Mouse (Mus musculus) gastrocnemius, adult 2 months (tissue): Measurements from ENCODE around the gene Faap20. TPM values are rescaled to one million over a fixed set of nuclear protein-coding genes. Genes with fewer than 3 reads are reported as not detected.

Experiments
- DNase-seq: peaks from one replicate; pipeline ENCODE4 v3.0.0; 2022
- H3K27ac ChIP-seq: fragments of 200-600 bp; 2 replicates; pipeline ENCODE4 v1.8.1; 2022; ENCODE audit warnings: mild to moderate bottlenecking
- H3K4me3 ChIP-seq: fragments of 200-600 bp; 2 replicates; pipeline ENCODE4 v1.8.1; 2022; ENCODE audit warnings: mild to moderate bottlenecking, moderate library complexity
- CTCF ChIP-seq: fragments of 200-600 bp; IDR thresholded peaks from 2 replicates; pipeline ENCODE4 v1.8.1; 2022; ENCODE audit warnings: antibody characterized with exemption, mild to moderate bottlenecking, moderate library complexity
- intact Hi-C: fragments of 180-260 bp; cut with DNase I; formaldehyde crosslinking; loops from one replicate; pipeline ENCODE4 v1.15.1; 2025
- total RNA-seq, 2 experiments: library from RNA; stranded (reverse); gene quantifications; 2 replicates each; pipeline ENCODE4 v1.2.3; 2021

Faap20 gene
- total RNA-seq, 2 experiments from 2014 or later = 4.6 to 6.1 TPM

DNA sequence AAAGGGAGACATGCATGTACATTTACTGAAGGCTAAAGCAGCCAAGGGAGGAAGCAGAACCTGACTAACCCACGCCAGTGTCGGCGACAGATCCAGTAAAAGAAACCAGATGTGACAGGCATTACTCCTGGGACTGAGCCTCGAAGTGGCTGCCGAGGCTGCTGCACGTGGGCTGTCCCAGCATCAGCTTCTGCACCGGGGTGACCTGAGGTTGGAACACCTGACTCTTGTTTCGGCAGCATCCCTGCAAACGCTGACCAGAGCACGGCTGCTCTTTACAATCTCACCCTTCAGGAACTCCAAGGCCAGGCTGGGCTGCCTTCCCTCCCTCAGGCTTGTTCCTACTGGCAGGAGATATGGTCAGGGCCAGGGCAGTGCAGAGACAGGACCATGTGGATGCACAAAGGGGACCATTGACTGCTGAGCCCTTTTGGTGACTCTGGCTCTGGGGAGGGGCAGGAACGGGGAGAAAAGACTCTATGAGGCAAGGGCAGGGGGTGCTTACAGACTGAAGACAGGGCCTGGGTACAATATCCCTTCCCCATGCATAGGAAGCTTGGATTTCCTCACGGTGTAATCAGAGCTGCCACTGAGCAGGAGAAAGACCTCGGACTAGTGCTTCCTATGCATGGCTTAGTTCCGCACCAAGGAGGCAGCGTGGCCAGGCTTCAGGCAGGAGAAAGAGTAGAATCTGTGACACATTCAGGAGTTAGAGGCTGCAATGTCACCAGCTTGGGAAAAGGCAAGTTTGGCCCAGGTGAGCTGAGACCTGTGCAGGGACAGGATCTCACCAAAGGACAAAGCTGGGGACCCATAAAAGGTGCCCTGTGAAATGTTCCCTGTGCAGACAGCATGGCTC is 35.1 kb downstream of the Faap20 start:
- Histone ChIP-seq H3K4me3 (no peak overlapping the region), H3K27ac (no peak overlapping the region)
- intact Hi-C loops = no loop called here

DNA sequence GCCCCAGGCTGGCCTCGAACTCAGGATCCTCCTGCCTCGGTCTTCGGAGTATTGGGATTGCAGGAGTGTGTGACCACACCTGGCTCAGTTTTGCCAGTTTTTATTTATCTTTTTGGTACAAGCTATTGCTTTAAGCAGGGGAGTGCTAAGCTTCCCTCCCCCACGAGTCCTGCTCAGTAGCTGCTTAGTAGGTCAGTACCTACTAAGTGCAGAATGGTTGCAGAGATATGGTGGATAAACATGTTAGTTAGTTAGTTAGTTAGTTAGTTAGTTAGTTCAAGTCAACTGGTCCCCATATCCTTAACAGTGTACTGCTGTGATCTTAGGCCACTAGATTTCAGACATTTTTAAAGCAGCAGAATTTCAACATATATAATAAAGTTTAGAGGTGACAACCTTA is 36.5 kb downstream of the Faap20 start:
- Histone ChIP-seq H3K27ac (no peak overlapping the region), H3K4me3 (no peak overlapping the region)
- intact Hi-C loops = no loop called here
- DNase-seq = no peak
- TF ChIP-seq CTCF = no peak

More for the DNA sequence above, 35.1 kb downstream of the Faap20 start:
- no peak for TF ChIP-seq CTCF
- DNase-seq = peak; percentile 9

DNA sequence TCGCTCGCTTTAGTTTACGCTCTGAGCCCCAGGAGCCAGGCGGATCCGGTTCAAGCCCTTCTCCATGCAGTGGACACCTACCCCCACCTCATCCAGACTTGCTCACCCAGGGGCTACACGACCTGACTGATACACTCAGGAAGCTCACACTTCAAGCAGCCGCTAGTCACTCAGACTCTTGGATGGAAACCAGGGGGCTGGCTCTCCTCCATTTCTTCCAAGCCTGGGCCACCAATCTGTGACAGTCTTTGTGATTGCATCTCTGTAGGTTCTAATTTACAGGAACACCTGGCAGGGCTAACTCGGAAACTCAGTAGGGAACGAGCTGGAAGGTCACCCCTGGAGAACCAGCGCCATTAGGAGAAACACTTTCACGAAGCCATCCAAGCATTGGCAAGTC is 38.1 kb downstream of the Faap20 start:
- no peak for TF ChIP-seq CTCF
- no peak overlapping the region for H3K27ac ChIP-seq
- intact Hi-C loops = no loop called here
- no peak for DNase-seq
- no peak overlapping the region for H3K4me3 ChIP-seq

DNA sequence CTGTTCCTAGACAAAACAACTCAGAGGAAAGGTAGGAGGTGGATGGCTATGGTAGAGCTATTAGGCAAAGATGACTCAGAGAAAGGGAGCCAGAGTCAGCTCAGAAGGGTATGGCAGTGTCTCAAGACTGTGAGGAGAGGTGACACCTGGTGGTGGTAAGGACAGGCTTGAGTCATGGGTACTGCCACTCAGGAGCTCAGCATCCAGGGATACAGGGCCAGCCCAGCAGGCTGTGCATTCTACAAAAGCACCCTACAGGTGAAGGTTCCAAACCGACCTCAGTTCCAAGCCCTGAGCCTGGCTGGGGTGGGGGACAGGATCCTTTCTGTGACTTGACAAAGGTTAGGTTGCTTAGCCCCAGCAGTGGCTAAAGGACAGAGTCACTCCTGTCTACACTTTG is 39.0 kb downstream of the Faap20 start:
- Histone ChIP-seq H3K27ac (no peak overlapping the region), H3K4me3 (no peak overlapping the region)
- peak; percentile 27 for TF ChIP-seq CTCF
- intact Hi-C loops = no loop called here
- no peak for DNase-seq

DNA sequence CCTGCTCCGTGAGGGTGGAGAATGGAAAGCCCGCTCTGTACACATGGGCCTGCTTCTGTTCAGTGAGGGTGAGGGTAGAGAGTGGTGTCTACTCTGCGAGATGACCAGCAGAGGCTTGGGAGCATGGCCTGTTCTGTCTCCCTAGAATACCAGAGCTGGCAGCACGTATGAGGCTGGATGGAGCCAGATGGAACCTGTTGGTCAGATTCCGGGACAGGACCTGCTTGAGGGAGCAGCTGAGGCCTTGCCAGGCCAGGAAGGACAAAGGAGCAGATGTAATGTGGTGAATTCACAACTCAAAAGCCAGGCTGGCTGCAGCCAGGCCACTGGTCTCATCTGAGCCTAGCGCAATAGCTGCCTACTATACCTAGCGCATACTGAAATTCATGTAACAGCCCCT is 40.4 kb downstream of the Faap20 start:
- no peak for TF ChIP-seq CTCF
- Histone ChIP-seq H3K27ac (no peak overlapping the region), H3K4me3 (no peak overlapping the region)
- intact Hi-C loops = no loop called here
- DNase-seq = no peak

DNA sequence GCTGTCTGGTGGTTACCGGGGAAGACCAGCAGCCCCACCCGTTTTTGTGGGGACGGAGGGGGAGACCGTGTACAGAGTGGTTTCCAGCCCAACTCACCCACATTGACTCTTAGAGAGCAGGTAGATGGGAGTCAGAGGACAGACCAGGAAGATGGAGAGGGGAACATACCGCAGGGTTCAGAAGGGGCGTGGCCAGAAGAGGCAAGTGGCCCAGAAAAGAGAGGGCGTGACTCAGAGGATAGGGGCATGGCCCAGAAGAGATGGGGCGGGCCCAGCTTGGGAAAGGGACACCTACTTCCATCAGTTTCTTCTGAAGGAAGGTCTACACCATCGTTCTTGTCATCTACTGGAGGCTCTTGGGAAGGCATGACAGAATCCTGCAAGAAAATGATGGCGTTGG is 43.3 kb downstream of the Faap20 start:
- DNase-seq = no peak
- TF ChIP-seq CTCF = no peak
- H3K27ac ChIP-seq = no peak overlapping the region
- no peak overlapping the region for H3K4me3 ChIP-seq
- intact Hi-C loops = no loop called here

DNA sequence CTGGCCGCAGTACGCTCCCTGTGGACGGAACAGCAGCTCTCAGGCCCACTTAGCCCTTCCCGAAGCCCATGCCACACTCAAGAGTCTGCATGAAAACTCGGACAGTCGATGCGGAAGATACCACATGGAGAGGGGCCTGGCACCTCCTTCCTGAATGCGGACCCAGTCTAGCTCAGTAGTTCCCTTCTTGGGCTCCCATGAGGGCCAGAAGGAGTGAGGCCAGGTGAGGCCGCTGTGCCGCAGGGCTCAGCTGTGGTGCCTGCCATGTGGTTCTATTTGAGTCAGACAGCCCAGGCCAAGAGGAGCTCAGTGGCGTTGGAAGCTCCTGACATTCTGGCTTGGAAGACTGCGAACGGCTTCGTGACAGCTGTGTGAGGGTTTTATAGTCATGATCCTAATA is 44.8 kb downstream of the Faap20 start:
- peak; percentile 72 for DNase-seq
- TF ChIP-seq CTCF = peak; percentile 31
- intact Hi-C loops = no loop called here

DNA sequence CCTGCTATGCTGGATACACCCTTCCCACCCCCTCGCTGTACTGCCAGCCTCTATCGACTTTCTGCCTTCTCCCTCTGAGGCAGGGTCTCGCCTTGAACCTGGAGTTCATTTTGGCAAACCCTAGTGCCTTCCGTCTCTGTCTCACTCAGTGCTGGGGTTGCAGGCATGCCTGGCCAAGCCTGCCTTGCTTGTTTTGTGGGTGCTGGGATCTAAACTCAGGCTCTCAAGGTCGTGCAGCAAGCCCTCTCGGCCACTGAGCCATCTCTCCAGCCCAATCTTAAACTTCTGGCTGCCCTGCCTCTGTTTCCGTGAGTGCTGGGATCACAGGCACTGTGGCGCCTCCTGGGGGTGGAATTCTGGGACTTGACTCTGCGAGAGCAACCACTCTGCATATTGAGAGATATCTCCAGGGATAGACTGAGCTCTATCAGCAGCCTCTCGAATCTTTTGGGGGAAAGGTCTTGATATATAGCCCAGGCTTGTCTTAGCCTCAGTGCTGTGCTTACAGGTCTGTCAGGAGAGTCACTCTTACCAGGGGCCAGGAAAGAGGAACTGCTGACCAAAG is 45.5 kb downstream of the Faap20 start:
- Histone ChIP-seq H3K27ac (peak overlapping the region; percentile 57), H3K4me3 (no peak overlapping the region)
- DNase-seq = no peak
- intact Hi-C loops = no loop called here
- peak; percentile 33; the same call in 1 of the 2 replicates for TF ChIP-seq CTCF

More for the DNA sequence above, 44.8 kb downstream of the Faap20 start:
- peak overlapping the region; percentile 57; the same call in 1 of the 2 replicates for H3K27ac ChIP-seq
- H3K4me3 ChIP-seq = no peak overlapping the region

DNA sequence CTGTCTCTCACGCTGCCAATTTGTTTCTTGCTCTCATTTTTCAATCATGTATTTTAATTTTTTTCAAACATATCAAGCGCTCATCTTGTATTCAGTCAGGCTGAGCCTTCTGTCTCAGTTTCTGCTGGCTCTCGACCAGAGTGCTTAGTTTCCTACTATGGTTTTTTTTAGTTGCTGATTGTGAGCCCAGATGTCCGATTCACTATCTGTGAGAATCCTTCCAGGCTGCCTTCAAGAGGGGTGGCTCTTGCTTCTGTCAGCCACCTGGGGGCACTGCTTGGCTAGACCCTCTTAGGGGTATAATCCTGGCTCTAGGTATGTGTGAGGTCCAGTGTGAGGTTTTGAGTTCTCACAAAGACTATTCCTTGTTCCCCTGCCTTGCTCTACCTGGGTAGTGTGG is 46.4 kb downstream of the Faap20 start:
- intact Hi-C loops = no loop called here
- no peak for DNase-seq
- Histone ChIP-seq H3K27ac (no peak overlapping the region), H3K4me3 (no peak overlapping the region)
- TF ChIP-seq CTCF = peak; percentile 31; the same call in 1 of the 2 replicates

DNA sequence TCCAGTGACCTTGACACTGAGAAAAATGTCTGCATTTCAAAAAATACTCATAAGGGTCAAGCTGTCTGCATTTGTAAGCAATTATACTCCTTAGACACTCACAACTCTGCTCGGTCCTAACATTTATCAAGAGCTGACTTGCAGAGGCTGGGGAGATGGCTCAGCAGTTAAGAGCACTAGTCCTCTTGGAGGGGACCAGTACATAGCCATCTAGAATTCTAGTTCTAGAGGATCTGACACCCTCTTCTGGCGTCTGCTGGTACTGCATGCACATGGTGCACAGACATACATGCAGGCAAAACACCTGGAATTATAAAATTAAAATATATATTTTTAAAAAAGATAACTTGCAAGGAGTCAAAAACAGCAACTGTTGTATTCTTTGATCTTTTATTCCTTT is 47.5 kb downstream of the Faap20 start:
- H3K27ac ChIP-seq = no peak overlapping the region
- intact Hi-C loops = no loop called here
- no peak for DNase-seq
- H3K4me3 ChIP-seq = no peak overlapping the region
- peak; percentile 52 for TF ChIP-seq CTCF

DNA sequence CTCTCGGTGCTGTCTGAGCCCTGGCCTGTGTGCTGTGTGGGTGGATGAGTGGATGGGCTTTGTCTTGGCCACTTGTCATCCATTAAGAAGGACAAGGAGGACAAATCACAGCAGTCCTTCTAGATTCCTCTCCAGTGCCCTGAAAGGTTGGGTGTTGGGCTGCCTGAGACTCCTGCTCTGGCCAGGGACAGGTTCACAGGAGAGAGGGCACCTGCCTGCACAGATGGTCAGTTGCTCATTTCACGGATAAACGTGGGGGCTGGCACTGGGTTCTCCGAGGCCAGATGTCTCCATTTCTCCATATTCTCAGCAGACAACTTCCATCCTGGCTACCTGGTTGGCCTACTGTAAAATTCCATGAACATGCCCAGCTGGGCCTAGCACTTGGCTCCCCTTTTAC is 49.2 kb downstream of the Faap20 start:
- no peak for TF ChIP-seq CTCF
- intact Hi-C loops = no loop called here
- no peak overlapping the region for H3K4me3 ChIP-seq
- DNase-seq = no peak
- no peak overlapping the region for H3K27ac ChIP-seq

DNA sequence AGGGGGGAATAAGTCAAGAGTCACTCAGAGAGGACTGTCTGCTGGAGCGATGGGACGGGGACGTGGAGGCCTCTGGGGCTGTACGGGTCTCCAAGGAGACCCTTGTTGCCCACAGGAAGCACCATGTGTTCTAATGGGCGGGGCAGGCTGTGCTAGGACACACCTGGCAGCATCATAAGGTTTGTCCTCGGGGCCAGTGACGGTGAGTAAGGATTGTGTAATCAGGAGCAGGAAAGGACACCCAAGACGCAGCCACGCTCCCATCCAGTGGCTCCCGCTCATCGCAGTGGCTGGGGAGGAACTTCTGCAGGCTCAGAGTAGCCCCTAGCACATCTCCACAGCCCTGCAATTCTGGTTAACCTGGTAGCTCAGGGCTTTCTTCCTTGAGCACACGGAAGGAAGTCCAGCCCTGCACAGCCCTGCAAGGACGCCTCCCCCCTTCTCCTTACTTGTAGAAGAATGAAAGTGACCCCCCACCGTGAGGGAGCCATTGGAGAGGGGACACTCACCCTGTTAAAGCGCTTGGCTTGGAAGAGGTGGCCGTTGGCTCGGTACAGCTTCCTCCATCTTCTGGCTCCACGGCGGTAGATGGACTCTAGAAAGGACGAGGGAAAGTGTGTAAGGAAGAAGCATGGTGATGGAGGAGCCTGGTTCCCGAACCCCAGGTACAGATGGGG is 51.0 kb downstream of the Faap20 start:
- TF ChIP-seq CTCF = no peak
- DNase-seq = no peak
- Histone ChIP-seq H3K4me3 (no peak overlapping the region), H3K27ac (no peak overlapping the region)
- intact Hi-C loops = no loop called here

DNA sequence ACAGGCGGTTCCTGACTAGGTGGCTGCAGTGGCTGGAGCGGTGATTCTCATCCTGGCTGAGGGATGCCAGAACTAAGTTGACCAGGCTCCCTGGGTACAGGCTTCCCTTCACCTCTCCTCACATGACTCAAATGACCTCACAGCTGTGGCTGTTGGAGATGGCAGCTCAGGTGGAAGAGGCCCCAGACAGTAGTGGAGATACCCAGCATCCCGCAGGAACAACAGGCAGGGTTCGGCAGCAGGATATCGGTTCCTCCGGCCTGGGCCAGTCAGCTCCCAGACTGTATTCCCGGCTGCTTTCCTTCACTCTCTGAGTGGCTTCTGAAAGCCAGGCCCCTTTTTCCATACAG is 51.5 kb downstream of the Faap20 start:
- no peak for DNase-seq
- TF ChIP-seq CTCF = no peak
- Histone ChIP-seq H3K27ac (no peak overlapping the region; the same call in 1 of the 2 replicates), H3K4me3 (no peak overlapping the region)
- intact Hi-C loops = no loop called here
